Mouse (Mus musculus): Measurements from ENCODE around the gene Pgr15l. TPM values are rescaled to one million over a fixed set of nuclear protein-coding genes. Genes with fewer than 3 reads are reported as not detected.

The Pgr15l gene
- under 1 TPM; 0.47 to 0.49 TPM for total RNA-seq (2021)

- intact Hi-C loops (cut with DNase I): no loop called here
- peak in 1 of 2 experiments; percentile 20 for DNase-seq (ENCODE audit: extremely low spot score in 1 of 2, low spot score in 2 of 2)
Observed at GRCm38 (mm10) chrX:97072369-97072768, at the start of gene Pgr15l. Gene Pgr15l, plus strand, starts transcription at chrX:97072596.

DNA sequence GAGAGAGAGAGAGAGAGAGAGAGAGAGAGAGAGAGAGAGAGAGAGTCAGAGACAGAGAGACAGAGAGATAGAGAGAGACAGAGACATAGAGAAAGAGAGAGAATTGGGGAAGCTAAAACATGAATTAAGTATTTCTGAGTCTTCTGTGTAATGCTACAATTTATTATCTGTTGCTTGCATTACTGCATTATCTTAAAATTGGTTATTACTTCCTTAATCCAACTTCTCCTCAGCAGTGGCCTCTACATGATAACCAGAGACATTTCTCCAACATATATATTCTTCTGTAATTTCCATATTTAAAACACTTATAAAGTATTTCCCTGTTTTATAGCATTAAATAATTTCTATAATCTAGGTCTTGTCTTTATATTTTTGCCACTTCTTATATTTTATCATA is 44.9 kb upstream of the Pgr15l start:
- intact Hi-C loops (cut with DNase I): no loop called here
- DNase-seq (ENCODE audit: extremely low spot score in 1 of 2, low spot score in 2 of 2): no peak

- intact Hi-C loops (cut with DNase I): no loop called here
Observed at GRCm38 (mm10) chrX:97069816-97070215, 2.6 kb upstream of the Pgr15l start.

More at GRCm38 (mm10) chrX:97069816-97070215, 2.6 kb upstream of the Pgr15l start:
- DNase-seq (ENCODE audit: extremely low spot score in 1 of 2, low spot score in 2 of 2): peak; percentile 3 to 21
